Mouse (Mus musculus) heart, adult 2 months (tissue): Measurements from ENCODE around the gene Gm15080. TPM values are rescaled to one million over a fixed set of nuclear protein-coding genes. Genes with fewer than 3 reads are reported as not detected.
"Not testable (repeated sequence)": the region's sequence is repeated elsewhere in the genome, so short reads cannot be mapped to it uniquely, and the experiment has no call there.

Experiments
- DNase-seq, 2 experiments: peaks; one replicate each; pipeline ENCODE4 v3.0.0; 2021
- H3K27ac ChIP-seq: fragments of 200-600 bp; 2 replicates; pipeline ENCODE4 v1.8.1; 2022
- H3K27me3 ChIP-seq: fragments of 200-500 bp; 2 replicates; pipeline ENCODE4 v1.6.1; 2012; ENCODE audit warnings: mild to moderate bottlenecking, low read length, inconsistent platforms, mixed read lengths; ENCODE audit not compliant: control insufficient read depth, insufficient read depth
- H3K36me3 ChIP-seq: fragments of 200-500 bp; 2 replicates; pipeline ENCODE4 v1.6.1; 2012; ENCODE audit warnings: low read length, inconsistent platforms; ENCODE audit not compliant: control insufficient read depth, insufficient read depth
- H3K4me1 ChIP-seq: fragments of 200-500 bp; 2 replicates; pipeline ENCODE4 v1.6.1; 2011; ENCODE audit warnings: low read length; ENCODE audit not compliant: control insufficient read depth, insufficient read depth
- H3K4me3 ChIP-seq: fragments of 200-600 bp; 2 replicates; pipeline ENCODE4 v1.8.1; 2022
- H3K79me2 ChIP-seq: fragments of 200-500 bp; replicated peaks from 2 replicates; pipeline ENCODE4 v1.6.1; 2012; ENCODE audit warnings: mild to moderate bottlenecking, inconsistent platforms, low read length, moderate library complexity, mixed read lengths; ENCODE audit not compliant: control insufficient read depth, insufficient read depth
- H3K9ac ChIP-seq: fragments of 200-500 bp; 2 replicates; pipeline ENCODE4 v1.6.1; 2012; ENCODE audit warnings: low read depth, mild to moderate bottlenecking, control low read depth, inconsistent platforms, low read length, mixed read lengths
- WGBS: fragments of 180-500 bp; shearing (Covaris S2); methylation state at CpG from one replicate; pipeline ENCODE4 v1.1.7; 2018; 5-methylcytosine and 5-hydroxymethylcytosine counted together
- intact Hi-C: fragments of 180-260 bp; cut with DNase I; formaldehyde crosslinking; loops from one replicate; pipeline ENCODE4 v1.15.1; 2025
- long read RNA-seq: library from polyadenylated mRNA; stranded (forward); transcript quantifications from one replicate; pipeline ENCODE4 v2.0.0, GENCODE M21; 2021
- polyA plus RNA-seq: library from polyadenylated mRNA; depleted of rRNA; stranded (reverse); fragments of >200 nt; gene quantifications from 2 replicates; pipeline ENCODE4 v1.2.3, GENCODE M21; 2012; rRNA removed
- total RNA-seq, 2 experiments: library from RNA; stranded (reverse); gene quantifications; 2 replicates each; pipeline ENCODE4 v1.2.3; 2021

Gm15080 gene
- total RNA-seq: not detected
- not detected in 2 replicates for polyA plus RNA-seq
- long read RNA-seq: 0 reads

- 93% methylated on average over 2 of the region's 5 CpGs for WGBS
- intact Hi-C loops: not testable (repeated sequence)
Observed at GRCm38 (mm10) chrX:147992693-147993092, at the start of gene Gm15080. TSS of gene Gm15080 (plus strand) at chrX:147992993.

More at GRCm38 (mm10) chrX:147992693-147993092, at the start of gene Gm15080:
- not testable (repeated sequence) for H3K79me2 ChIP-seq, H3K36me3 ChIP-seq, DNase-seq, H3K4me3 ChIP-seq, H3K9ac ChIP-seq, H3K27ac ChIP-seq, H3K4me1 ChIP-seq, H3K27me3 ChIP-seq

Other genes starting within 250 kb of the Gm15080 start
- not detected for gene Gm15128, start 227.0 kb upstream of the Gm15080 start, total RNA-seq
- gene Gm15128, start 227.0 kb upstream of the Gm15080 start, polyA plus RNA-seq: not detected in 2 replicates
- gene Gm15107, start 187.7 kb downstream of the Gm15080 start, total RNA-seq: not detected
- gene Gm15107, start 187.7 kb downstream of the Gm15080 start, polyA plus RNA-seq: not detected in 2 replicates